Mouse (Mus musculus) natural killer cell, adult 2 months (primary cell): ENCODE data around the gene Retreg3.

ENCODE experiments used
- DNase-seq, 2 experiments: peaks; one replicate each; pipeline ENCODE4 v3.0.0; 2022; ENCODE audit warnings: low spot score in 2 of 2

The Retreg3 gene

DNA sequence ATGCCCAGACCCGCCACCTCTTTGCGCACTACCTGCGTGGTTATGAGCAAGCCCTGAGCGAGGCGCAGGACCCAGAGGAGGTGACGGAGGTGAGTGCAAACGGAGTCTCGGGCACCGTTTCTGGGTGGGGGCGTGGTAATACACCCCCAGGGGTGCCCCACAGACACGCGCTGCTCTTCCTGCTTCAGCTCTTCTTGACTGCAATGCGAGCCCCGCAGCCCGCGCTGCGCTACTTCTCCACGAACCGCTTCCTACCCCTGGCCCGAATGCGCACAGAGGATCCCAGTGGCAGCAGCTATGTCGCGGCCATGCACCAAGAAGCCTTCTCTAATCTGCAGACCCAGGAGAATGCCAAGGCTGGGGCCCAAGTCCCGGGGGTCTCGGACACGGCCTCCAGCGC is 39.9 kb downstream of the Retreg3 start:
- no peak for DNase-seq

DNA sequence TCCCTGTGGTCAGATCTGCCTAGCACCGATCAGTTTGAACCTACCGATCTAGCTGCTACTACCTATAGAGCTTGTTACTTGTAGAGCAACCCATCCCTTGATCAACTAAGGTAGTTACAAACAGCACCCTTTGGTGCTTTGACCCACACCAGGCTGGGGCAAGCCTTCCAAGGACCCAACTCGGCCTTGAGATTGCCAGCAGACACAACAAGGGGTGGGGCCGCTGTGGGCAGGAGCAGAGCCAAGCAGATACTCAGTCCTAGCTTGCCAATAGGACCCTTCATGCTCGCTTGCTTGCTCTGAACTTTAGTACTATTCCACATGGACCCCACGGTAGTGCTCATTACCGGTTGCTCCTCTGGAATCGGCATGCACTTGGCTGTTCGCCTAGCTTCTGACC is 41.6 kb downstream of the Retreg3 start, which contains the start of gene Hsd17b1:
Hsd17b1 (plus strand) TSS at position 291 of the 400 bp plus-strand sequence.
- DNase-seq: no peak

DNA sequence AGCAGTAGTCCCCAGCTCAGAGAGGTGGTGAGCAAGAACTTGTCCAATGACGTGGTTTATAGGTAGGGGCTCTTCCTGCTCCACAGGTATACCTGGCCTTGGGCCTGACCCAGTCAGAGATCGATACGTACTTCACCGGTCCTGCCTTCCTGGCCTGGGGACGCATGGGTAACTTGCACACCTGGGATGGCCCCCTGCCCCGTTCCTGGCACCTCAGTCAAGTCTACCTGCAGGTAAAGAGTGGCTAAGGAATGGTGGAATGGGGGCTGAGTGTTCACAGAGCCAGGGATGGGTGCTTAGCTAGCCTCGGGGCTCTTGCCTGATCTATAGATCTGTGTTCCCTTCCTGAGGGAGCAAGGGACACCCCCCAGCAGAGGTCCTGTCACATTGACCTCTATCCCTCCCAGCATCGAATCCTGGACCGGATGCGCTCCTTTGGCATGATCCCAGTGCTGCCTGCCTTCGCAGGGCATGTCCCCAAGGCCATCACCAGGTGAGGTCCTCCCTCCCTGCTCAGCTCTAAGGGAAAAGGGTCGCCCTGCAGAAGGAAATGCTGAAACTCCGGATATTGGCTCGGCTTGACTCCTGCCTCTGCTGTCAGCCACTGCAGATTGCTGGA is 47.8 kb downstream of the Retreg3 start:
- DNase-seq: no peak

DNA sequence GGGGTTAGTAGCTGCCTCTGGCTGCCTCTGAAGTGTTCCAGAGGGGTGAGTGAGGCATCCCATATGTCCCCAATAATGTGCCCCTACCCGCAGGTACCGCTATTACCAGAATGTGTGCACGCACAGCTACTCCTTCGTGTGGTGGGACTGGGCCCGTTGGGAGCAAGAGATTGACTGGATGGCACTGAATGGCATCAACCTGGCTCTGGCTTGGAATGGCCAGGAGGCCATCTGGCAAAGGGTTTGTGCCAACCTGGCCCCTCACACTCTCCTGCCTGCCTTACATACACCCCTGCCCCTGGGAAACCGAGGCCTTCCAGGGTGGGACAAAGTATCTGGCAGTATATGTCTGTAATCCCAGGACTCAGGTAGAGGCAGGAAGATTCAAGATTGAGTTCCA is 48.7 kb downstream of the Retreg3 start:
- DNase-seq: no peak

DNA sequence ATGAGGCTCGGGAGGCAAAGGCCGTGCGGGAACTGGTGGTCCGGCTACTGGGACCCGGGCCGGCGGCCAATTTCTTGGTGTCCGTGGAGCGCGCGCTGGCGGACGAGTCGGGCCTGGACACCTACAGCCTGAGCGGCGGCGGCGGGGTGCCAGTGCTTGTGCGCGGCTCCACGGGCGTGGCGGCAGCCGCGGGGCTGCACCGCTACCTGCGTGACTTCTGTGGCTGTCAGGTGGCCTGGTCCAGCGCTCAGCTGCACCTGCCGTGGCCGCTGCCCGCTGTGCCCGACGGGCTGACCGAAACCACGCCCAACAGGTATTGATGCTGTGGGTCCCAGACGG is 49.5 kb downstream of the Retreg3 start:
- DNase-seq: no peak

DNA sequence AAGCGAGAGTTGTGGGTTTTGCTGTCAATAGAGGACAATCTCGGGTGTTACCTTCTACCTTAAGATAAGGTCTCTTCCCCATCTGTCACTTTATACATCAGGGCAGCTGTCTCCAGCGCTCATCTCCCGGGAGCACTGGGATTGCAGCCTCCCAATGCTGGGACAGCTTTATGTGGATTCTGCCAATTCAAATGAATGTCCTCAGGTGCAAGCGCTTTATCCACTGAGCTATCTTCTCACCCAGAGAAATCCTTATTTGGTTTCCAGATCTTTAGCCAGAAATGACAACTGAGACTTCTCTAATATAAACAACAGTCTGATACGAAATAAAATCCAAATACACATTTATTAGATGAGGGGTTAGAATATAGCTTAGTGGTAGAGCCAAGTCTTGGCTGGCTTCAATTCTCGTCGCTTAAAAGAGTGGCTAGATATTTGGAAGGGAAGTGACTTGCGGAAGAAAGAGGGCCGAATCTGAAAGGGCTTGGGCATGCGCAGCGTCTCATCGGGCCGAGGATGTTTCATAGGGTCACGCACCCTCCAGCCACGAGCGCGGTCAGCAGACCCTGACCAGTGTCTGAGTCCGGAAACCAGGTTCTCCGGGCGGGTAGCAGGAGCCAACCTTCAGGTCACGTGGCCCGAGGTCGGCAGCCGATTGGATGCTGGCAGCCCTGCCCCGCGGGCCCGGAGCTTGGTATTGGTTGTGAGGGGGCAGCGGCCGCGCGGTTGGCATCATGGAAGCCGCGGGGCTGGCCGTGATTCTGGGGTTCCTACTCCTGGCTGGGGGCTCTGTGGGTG is 50.1 kb downstream of the Retreg3 start, which contains the start of gene Naglu:
Naglu (plus strand) TSS at position 622 of the 798 bp plus-strand sequence.
- DNase-seq: peak; percentile 91 to 95

DNA sequence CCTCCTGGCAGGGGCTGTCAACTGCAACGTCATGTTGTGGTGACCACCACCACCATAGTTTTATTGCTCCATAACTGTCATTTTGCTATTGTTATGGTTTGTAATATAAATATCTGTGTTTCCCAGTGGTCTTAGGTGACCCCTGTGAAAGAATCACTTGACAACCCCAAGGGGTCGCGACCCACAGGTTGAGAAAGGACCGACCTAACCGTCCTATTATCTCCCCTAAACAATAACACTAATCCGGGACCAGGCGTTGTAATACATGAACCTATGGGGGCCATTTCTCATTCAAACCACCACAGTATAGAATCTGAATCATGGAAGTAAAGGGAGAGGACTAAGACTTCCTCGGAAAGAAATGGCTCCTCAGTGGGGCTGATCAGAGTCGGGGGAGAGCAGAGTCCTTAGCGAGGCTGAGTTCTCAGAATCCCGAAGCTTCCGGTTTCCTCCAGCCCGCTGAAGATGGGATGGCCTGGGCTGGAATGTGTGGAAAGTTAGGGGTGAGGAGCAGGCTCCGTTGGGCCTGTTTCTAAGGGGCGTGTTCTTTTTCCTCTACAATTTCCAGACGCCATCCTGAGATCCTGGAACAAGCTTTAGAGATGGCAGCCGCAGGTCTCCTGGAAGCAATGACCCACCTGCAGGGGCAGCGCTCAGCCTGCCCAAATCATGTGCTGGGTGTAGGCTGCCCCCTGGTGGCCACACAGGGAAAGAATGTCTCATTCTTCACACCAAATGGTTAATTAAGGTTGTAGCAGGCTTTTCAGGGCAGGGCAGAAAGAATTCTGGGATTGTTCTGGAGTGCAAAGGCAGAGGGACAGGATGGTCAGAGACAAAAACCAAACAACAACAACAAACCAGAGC is 52.9 kb downstream of the Retreg3 start:
- DNase-seq: peak; percentile 66 to 83

DNA sequence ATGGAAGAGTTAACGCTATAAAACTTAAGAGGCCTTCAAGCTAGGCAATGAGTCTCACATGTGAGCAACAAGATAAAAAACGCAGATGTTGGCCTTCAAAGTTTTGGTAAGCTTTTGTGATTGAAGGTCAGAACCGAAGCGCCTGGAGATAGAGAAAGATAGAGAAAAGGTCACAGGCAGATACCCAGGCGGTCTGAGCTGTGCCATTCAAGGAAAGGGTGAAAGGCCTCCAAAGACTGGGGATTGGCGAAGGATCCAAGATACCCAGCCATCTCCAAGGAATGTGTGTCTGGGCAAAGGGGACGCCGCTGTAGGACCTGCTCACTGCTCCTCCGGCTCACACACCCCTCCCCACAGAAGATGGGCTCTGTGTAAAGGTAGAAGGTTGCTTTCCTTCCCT is 54.7 kb downstream of the Retreg3 start:
- no peak for DNase-seq

DNA sequence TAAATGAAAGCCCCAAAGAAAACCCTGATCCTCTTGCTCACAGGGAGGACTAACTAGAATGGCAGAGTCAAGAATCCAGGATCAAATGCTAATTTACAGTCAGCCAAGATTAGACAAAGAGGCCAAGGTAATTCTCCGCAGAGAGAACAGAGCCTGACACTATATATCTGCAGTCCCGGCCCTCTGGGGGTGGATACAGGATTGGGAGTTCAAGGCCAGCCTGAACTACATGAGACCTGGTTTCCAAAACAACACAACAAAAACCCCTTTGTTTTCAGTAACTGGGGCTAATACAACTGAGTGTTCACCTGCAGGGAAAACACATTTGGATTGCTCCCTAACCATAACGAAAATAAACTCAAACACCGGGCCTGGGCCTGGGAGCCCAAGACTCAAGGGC is 55.2 kb downstream of the Retreg3 start:
- DNase-seq: no peak

DNA sequence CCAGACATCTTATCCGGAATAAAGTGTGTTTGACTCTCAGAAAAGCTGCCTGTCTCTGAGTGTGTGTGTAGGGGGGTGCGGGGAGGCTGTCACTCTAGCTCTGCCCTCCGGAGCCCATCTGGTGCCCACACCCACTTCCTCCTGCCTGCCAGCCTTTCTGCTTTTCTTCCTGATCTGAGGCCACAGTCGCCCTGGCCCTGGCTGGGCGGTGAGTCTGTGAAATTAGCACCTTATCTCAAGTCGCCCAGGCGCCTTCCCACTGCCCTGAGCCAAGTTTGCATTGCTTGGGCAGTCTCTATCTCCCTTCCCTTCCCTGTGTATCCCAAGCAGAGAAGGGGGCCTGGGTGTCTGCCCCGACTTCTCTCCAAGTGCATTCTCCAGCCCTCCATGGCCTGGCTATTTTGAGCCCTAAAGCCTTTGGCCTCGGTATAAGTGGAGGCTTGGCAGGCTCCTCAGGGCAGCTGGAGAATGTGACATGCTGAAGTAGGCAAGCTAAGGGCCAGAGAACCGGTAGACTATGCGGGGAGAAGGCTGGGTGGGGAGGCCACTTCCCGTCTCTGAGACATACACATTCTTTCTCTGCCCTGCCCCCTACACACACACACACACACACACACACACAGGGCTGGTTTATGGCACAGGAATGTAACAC is 55.9 kb downstream of the Retreg3 start:
- DNase-seq: peak; percentile 65 to 68

DNA sequence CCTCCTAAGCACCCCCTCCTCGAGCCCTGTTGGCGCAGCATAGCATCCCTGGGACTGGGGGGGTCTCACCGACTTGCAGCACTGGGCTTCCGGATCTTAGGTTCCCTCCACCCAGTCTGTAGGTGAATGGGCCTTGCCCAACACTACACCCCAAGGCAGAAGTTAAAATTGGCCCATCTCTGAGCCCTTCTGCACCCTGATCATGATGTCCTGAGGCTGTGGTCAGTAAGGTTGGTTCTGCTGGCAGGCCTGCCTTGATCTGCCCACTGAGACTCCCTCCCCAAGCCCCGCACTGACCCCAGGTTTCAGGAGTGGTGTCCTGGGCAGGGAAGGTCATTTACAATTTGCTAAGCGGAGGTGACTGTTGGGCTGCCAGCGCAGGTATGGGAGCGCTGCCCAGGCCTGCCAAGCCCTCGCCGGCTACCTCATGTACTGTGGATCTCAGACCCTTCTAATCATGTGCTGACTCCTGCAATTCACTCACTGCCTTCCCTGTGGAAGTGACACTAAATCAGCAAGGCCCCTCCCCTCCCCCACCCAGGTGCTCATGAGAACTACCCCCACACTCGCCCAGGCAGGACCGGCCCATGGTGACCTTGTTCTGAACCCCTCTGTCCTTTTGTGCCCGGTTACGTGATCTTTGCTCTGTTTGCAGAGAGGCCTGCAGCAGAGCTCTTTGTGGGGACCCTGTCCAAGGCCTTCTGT is 56.6 kb downstream of the Retreg3 start:
- DNase-seq: no peak

DNA sequence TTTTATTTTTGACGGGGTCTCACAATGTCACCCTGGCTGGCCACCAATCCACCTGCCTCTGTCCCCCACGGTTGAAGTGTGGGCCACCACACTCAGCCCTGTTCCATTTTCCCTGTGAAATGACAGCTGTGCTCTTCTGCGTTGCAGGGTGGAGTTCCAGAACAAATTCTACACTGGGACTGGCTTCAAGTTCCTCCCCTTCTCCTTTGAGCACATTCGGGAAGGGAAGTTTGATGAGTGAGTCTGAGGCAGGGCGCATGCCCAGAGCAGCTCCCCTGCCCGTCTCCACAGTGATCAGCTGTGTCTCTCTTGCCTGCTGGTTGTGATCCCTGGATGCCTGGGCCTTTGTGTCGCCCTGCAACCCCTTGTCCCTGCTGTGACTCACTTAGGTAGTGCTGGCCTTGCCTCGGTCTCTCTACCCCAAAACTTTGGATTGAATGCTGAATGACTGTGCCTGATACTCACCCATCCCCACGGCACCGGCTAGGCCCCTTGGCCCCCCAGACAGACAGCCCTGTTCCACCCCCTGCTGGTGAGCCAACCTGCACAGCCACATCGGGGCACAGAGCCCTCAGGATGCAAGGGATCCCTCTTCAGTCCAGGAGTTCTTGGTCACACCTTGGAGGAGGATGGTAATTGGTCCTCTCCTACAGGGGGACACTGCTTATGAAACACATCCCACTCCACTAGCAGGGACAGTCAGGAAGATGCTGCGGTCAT is 57.4 kb downstream of the Retreg3 start:
- no peak for DNase-seq

DNA sequence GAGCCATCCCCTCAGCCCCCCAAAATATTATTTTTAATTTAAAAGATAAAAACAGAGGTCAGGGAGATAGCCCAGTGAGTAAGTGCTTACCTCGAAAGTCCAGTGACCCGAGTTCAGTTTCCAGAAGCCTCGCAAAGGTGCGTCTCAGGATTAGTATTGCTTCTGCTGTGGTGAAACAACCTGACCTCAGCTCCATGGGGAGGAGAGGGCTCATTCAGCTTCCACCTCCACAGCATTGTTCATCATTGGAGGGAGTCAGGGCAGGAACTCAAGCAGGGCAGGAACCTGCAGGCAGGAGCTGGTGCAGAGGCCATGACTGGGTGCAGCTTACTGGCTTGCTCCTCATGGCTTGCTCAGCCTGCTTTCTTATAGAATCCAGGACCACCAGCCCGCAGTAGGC is 58.6 kb downstream of the Retreg3 start:
- no peak for DNase-seq

DNA sequence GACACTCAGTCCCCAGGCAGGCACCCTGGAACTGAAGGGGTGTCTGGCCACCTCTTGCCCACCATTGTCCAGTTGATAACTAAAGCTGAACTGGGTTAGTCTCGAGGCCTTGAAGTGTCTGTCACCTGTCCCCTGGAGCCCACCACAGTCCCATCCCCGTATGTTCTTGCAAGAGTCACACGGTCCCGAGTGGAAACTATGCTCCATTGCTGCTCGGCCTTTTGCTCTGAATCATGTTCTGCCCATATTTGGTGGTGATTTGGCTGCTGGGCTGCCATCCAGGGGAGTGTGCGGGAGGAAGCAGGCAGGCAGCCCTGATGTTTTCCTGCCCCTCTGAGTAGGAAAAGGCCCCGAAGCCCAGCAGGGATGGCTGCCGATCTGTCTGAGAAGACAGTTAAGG is 59.6 kb downstream of the Retreg3 start:
- DNase-seq: no peak

DNA sequence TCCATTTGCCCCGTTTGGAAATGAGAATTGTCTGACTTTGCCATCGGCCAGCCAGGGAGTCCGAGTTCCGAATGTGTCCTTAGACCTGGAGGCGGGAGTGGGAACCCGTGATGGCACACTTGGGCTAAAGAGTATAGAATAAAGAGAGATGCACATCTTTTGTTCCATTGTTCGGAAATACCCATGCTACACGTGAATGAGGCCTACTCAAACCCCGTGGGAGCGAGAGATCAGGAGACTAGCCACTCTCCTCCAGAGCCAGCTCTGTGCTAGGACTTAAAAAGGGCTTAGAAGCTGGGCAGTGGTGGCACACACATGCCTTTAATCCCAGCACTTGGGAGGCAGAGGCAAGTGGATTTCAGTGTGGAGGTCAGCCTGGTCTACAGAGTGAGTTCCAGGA is 60.2 kb downstream of the Retreg3 start:
- DNase-seq: no peak

DNA sequence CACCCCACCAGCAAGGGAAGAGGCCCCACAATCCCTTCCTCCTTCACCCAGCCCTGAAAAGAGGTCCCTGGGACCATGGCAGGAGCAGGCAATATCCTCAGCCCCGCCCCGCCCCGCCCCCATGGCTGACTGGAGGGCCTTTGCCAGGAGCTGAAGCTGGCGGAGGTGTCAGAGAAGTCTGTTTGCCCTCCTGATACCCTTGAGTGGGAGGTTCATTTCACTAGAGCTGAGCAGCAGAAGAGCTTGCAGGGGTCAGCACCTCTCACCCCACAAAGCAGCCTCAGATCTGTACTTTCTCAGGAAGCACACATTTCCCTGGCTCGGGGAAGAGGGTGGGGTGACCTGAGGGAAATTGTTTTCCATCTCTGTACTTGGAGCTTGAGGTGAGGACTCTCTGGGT is 61.0 kb downstream of the Retreg3 start:
- no peak for DNase-seq

DNA sequence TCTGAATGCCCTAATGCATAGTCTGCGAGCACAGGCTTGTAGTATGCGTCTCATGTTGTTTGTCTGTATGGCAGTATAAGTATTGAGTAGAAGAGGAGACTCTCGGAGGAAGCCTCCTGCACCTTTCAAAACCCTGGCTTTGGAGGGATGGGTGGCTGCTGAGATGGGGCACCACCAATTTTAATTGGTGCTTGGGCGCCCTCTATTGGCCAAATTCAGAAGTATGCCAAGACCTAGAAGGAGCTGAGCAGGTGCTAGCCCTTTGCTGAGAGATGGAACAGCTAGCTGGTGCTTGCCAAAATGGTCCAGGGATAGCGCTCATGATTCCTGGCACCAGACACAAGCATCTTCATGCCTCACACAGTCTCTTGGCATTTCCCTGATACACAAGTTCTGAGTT is 61.8 kb downstream of the Retreg3 start:
- peak; percentile 79 to 86 for DNase-seq

DNA sequence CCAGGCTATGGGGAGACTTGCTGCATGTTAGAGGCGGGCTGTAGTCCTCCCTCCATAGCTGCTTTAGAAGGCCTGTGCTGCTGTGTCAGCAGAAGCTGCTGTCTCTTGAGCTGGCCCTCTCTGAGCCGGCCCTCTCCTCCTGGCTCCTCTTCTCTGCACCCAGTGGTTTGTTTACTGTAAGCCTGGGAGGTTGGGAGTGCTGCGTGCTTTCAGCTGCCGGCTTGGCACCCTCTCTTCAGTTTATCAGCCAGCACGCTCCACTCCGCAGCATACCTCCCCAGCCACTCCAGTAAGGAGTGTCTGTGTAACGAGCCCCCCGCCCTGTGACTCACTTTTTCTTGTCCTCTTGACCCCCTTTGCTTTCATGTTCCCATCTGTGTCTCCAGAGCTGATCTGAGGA is 62.8 kb downstream of the Retreg3 start:
- no peak for DNase-seq

DNA sequence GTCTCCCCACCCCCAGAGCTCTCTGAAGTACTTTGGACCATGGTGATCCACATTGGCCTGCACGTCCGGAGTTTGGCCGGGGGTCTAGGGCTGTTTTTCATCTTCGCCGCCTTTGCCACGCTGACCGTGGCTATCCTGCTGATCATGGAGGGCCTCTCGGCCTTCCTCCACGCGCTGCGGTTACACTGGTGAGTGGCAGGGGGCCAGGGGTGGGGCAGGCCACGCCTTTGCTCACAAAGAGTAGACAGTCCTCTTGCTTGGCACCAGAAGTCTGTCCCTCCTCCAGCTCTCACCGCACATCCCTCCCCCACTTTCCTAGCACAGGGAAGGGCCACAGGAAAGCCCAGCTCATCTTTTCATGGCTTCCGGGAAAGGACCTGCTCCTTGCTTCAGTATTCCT is 64.3 kb downstream of the Retreg3 start:
- no peak for DNase-seq

DNA sequence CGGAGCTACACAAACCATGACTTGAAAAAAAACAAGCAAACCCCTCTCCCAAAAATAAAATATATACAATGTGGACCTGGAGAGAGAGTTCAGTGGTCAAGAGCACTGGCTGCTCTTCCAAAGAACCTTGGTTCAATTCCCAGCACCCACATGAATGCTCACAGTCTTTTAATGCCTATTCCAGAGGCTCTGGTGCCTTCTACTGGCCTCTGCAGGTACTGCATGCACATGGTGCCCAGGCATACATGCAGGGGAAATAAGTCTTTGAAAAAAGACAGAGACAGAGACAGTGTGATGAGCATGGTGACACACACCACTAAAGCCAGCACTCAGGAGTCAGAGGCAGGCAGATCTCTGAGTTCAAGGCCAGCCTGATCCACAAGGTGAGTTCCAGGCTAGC is 65.7 kb downstream of the Retreg3 start:
- no peak for DNase-seq
